Mouse (Mus musculus) kidney, embryonic 14.5 days (tissue): ENCODE measurements at regions not wholly inside any gene's neighbourhood (a gene's known extent, or its start where the extent isn't known, plus 50 kb on each side); places are given as distances from the start of the nearest gene placed in this dataset.

ENCODE experiments used
- ATAC-seq: fragments of 200-750 bp; cut with Nextera tagmentation; 2 replicates; pipeline ENCODE4 v1.8.0; 2017; ENCODE audit warnings: moderate number of reproducible peaks, mild to moderate bottlenecking, moderate TSS enrichment, moderate library complexity; ENCODE audit not compliant: low FRiP score, low TSS enrichment
- H3K27ac ChIP-seq: fragments of 300-500 bp; sonication (generic); 2 replicates; pipeline ENCODE4 v1.5.1; 2014; ENCODE audit warnings: low read depth, mild to moderate bottlenecking, low read length, moderate library complexity, mixed read lengths
- H3K27me3 ChIP-seq: fragments of 300-500 bp; sonication (generic); 2 replicates; pipeline ENCODE4 v1.6.1; 2014; ENCODE audit warnings: mild to moderate bottlenecking, low read length; ENCODE audit not compliant: control insufficient read depth, insufficient read depth
- H3K36me3 ChIP-seq: fragments of 300-500 bp; sonication (generic); 2 replicates; pipeline ENCODE4 v1.6.1; 2014; ENCODE audit warnings: low read length, mixed read lengths; ENCODE audit not compliant: control insufficient read depth, insufficient read depth
- H3K4me1 ChIP-seq: fragments of 300-500 bp; sonication (generic); 2 replicates; pipeline ENCODE4 v1.6.1; 2014; ENCODE audit warnings: low read length, mixed read lengths; ENCODE audit not compliant: control insufficient read depth, insufficient read depth
- H3K4me2 ChIP-seq: fragments of 300-500 bp; sonication (generic); replicated peaks from 2 replicates; pipeline ENCODE4 v1.6.1; 2014; ENCODE audit warnings: low read depth, mild to moderate bottlenecking, low read length
- H3K4me3 ChIP-seq: fragments of 300-500 bp; sonication (generic); 2 replicates; pipeline ENCODE4 v1.5.1; 2014; ENCODE audit warnings: mild to moderate bottlenecking, low read length
- H3K9ac ChIP-seq: fragments of 300-500 bp; sonication (generic); 2 replicates; pipeline ENCODE4 v1.6.1; 2014; ENCODE audit warnings: low read depth, mild to moderate bottlenecking, low read length, moderate library complexity
- H3K9me3 ChIP-seq: fragments of 300-500 bp; sonication (generic); 2 replicates; pipeline ENCODE4 v1.6.1; 2016; ENCODE audit warnings: low read length; ENCODE audit not compliant: control insufficient read depth
- WGBS: fragments of 180-500 bp; shearing (Covaris S2); extraction: QIAGEN DNeasy Blood & Tissue Kit; methylation state at CpG from one replicate; pipeline ENCODE4 v1.1.7; 2014; 5-methylcytosine and 5-hydroxymethylcytosine counted together

GRCm38 (mm10) chr6:91609671-91610070 is 74.2 kb upstream of the Slc6a6 start:
- WGBS, result 59% methylated on average over 2 of the region's 2 CpGs
- Histone ChIP-seq H3K9me3 (no peaks in the 10 kb centered on the region), H3K27ac (no peak overlapping the region), H3K36me3 (no peaks in the 10 kb centered on the region), H3K4me3 (no peak overlapping the region), H3K9ac (0 out of 2 replicates have a peak overlapping the region, but pooled peaks have one; percentile 23), H3K27me3 (no peaks in the 10 kb centered on the region), H3K4me1 (0 out of 2 replicates have a peak, but pooled peaks cover 2% of the 10 kb centered on the region), H3K4me2 (no peak overlapping the region)
- ATAC-seq, result no peak

- Histone ChIP-seq H3K9me3 (no peaks in the 10 kb centered on the region), H3K36me3 (no peaks in the 10 kb centered on the region), H3K9ac (no peak overlapping the region), H3K4me2 (no peak overlapping the region), H3K4me3 (no peak overlapping the region), H3K27me3 (no peaks in the 10 kb centered on the region), H3K27ac (no peak overlapping the region), H3K4me1 (peaks cover 9% of the 10 kb centered on the region)
- ATAC-seq, result no peak
- 83% methylated on average over 2 of the region's 2 CpGs for WGBS
Measured at GRCm38 (mm10) chr6:91615022-91615421, 68.8 kb upstream of the Slc6a6 start.

GRCm38 (mm10) chr6:91616541-91616940 is 67.3 kb upstream of the Slc6a6 start:
- Histone ChIP-seq H3K27me3 (no peaks in the 10 kb centered on the region), H3K4me1 (peaks cover 9% of the 10 kb centered on the region), H3K4me2 (peak overlapping the region; percentile 40), H3K9ac (peak overlapping the region; percentile 52), H3K27ac (peak overlapping the region; percentile 3; the same call in 1 of the 2 replicates), H3K4me3 (peak overlapping the region; percentile 20), H3K9me3 (no peaks in the 10 kb centered on the region), H3K36me3 (no peaks in the 10 kb centered on the region)
- 50% methylated on average over 7 of the region's 7 CpGs for WGBS
- ATAC-seq, result no peak

- Histone ChIP-seq H3K4me3 (peak overlapping the region; percentile 20), H3K36me3 (no peaks in the 10 kb centered on the region), H3K9me3 (no peaks in the 10 kb centered on the region), H3K4me1 (peaks cover 9% of the 10 kb centered on the region), H3K27me3 (no peaks in the 10 kb centered on the region), H3K4me2 (peak overlapping the region; percentile 40), H3K27ac (peak overlapping the region; percentile 5), H3K9ac (peak overlapping the region; percentile 52)
- peak; percentile 94 for ATAC-seq
- 2% methylated on average over 13 of the region's 13 CpGs for WGBS
Measured at GRCm38 (mm10) chr6:91617031-91617596, 66.7 kb upstream of the Slc6a6 start.

- Histone ChIP-seq H3K4me2 (0 out of 2 replicates have a peak overlapping the region, but pooled peaks have one; percentile 40), H3K27ac (peak overlapping the region; percentile 5), H3K27me3 (no peaks in the 10 kb centered on the region), H3K36me3 (no peaks in the 10 kb centered on the region), H3K4me3 (no peak overlapping the region), H3K4me1 (peaks cover 9% of the 10 kb centered on the region), H3K9ac (no peak overlapping the region), H3K9me3 (no peaks in the 10 kb centered on the region)
- ATAC-seq, result 0 out of 2 replicates have a peak, but pooled peaks have one; percentile 14
- 74% methylated on average over 10 of the region's 10 CpGs for WGBS
Measured at GRCm38 (mm10) chr6:91617685-91618084, 66.2 kb upstream of the Slc6a6 start.

GRCm38 (mm10) chr6:91619009-91619408 is 64.8 kb upstream of the Slc6a6 start:
- H3K27me3 ChIP-seq, result no peaks in the 10 kb centered on the region
- ATAC-seq, result no peak
- H3K4me2 ChIP-seq, result no peak overlapping the region
- H3K27ac ChIP-seq, result no peak overlapping the region
- WGBS, result 91% methylated on average over 6 of the region's 6 CpGs
- H3K4me3 ChIP-seq, result no peak overlapping the region
- H3K36me3 ChIP-seq, result no peaks in the 10 kb centered on the region
- no peak overlapping the region for H3K9ac ChIP-seq
- H3K9me3 ChIP-seq, result no peaks in the 10 kb centered on the region
- H3K4me1 ChIP-seq, result peaks cover 9% of the 10 kb centered on the region

- peaks cover 9% of the 10 kb centered on the region for H3K4me1 ChIP-seq
- WGBS, result 76% methylated on average over 13 of the region's 13 CpGs
- no peak for ATAC-seq
- H3K9me3 ChIP-seq, result no peaks in the 10 kb centered on the region
- H3K9ac ChIP-seq, result no peak overlapping the region
- no peaks in the 10 kb centered on the region for H3K36me3 ChIP-seq
- no peak overlapping the region for H3K27ac ChIP-seq
- no peak overlapping the region for H3K4me3 ChIP-seq
- no peak overlapping the region for H3K4me2 ChIP-seq
- H3K27me3 ChIP-seq, result no peaks in the 10 kb centered on the region
Measured at GRCm38 (mm10) chr6:91619735-91620732, 63.8 kb upstream of the Slc6a6 start.

- Histone ChIP-seq H3K27me3 (no peaks in the 10 kb centered on the region), H3K4me2 (no peak overlapping the region), H3K4me3 (no peak overlapping the region), H3K9ac (no peak overlapping the region), H3K27ac (no peak overlapping the region), H3K9me3 (no peaks in the 10 kb centered on the region), H3K36me3 (no peaks in the 10 kb centered on the region), H3K4me1 (peaks cover 9% of the 10 kb centered on the region)
- ATAC-seq, result no peak
- 76% methylated on average over 3 of the region's 3 CpGs for WGBS
Measured at GRCm38 (mm10) chr6:91621437-91621836, 62.4 kb upstream of the Slc6a6 start.

- Histone ChIP-seq H3K9ac (no peak overlapping the region), H3K4me1 (0 out of 2 replicates have a peak, but pooled peaks cover 3% of the 10 kb centered on the region), H3K27me3 (no peaks in the 10 kb centered on the region), H3K4me2 (no peak overlapping the region), H3K27ac (no peak overlapping the region), H3K36me3 (no peaks in the 10 kb centered on the region), H3K9me3 (no peaks in the 10 kb centered on the region), H3K4me3 (no peak overlapping the region)
- ATAC-seq, result no peak
- WGBS, result 79% methylated on average over 3 of the region's 3 CpGs
Measured at GRCm38 (mm10) chr6:91622425-91622824, 61.4 kb upstream of the Slc6a6 start.
